Mouse (Mus musculus): ENCODE results near the gene Dgcr8. TPM values are rescaled to one million over a fixed set of nuclear protein-coding genes. Genes with fewer than 3 reads are reported as not detected.

The Dgcr8 gene
- total and polyA plus RNA-seq, 2 experiments, result 8.0 to 8.3 TPM

DNA sequence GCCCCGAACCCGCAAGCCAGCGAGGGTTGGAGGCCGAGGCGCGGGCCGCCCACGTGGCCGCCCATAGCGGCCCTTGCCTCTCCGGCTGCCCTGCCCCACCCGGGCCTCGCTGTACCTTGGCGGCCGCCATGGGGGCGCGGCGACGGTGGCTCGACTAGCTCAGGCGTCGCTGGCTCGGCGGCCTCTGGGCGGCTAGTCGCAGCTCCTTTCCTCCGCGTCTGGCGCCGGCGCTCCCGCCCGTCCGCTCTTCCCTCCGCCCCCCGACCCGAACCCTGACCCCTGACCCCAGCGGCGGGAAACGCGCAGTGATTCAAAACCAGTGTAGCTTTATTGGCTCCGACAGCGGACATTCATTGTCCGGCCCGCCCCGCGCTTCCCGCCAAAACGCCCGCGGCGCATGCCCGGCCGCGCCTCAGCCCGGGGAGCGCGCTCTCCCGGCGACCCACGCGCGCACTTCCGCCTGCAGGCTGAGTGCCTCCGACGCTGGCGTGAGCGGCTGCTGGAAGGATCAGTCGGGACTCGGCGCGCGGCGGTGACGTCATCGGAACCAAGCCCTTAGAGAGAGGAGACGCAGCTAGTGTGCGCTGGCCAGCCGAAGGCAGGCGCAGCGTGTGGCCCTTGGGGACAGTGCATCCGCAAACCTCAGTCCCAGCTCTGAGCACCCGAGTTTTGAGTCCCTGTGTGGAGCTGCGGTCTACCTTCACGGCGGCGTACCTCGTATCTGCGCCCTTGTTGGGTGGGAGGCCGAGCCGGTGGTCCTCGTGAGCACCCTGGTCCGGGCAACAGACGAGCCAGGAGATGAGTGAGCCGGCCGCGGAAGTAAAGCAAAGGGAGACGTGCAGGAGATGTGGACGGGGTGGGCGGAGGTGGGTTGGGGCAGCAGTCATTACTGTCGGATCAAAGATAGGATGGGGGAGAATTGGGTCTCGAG is 40.3 kb downstream of the Dgcr8 start, which contains the start of the genes Trmt2a and Ranbp1:
Trmt2a (plus strand) TSS at position 247 of the 931 bp plus-strand sequence.
Ranbp1 (minus strand) TSS at position 300 of the 931 bp plus-strand sequence.
- WGBS, result under 1% methylated on average over 96 of the region's 102 CpGs

DNA sequence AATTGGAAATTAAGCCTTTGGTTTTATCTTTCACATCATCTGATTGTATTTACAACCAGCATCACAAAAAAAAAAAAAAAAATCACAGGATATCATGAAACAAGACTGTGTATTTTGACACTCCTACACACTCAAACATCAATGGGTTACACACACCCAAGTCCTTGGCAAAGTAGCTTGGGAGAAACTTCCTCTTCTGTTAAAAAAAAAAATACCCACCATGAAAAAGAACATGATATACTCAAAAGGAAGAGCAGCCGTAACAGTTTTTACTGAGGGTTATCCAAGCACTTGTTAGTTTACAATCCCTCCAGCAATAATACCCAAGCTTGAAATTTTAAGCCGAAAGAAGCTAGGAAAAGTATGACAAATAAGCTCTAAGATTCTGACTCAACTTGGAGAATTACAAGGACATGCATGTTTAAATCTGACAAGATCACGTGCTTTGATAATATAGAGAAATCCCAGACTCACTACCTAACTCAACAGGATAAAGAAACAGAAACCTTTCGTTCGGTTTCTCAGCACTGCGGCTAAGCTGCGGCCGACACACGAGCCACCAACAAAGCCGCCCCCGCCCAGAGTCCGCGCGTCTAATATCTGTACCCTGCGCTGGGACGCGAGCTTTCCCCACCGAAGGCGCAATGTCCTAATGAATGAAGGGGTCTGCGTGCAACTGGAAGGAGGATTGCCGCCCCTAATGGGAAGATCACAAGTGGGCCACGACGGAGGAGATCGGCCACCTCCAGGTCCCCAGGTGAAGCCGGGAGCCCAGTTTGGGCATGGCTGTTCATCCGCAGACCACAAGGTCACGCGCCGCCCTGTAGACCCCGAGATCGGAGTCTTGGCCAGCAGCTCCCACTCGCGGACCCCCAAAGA is 41.3 kb downstream of the Dgcr8 start:
- no peaks in the 10 kb centered on the region for H3K27me3 ChIP-seq (ENCODE audit: control insufficient read depth, insufficient read depth, low read length)
- H3K27ac ChIP-seq (replicated peaks; ENCODE audit: insufficient read depth, low read depth, low read length), result peak overlapping the region; percentile 46
- H3K9ac ChIP-seq (ENCODE audit: low read depth, low read length), result peak overlapping the region; percentile 91
- DNase-seq (ENCODE audit: extremely low read depth, low read depth, low spot score), result peak; percentile 9
- peak overlapping the region; percentile 89 for H3K4me3 ChIP-seq (ENCODE audit: insufficient read depth, low read depth, low read length)
- peaks cover 23% of the 10 kb centered on the region for H3K36me3 ChIP-seq (ENCODE audit: control insufficient read depth, insufficient read depth, low read length)
- H3K4me1 ChIP-seq (ENCODE audit: control insufficient read depth, insufficient read depth, low read length), result peaks cover 9% of the 10 kb centered on the region
- H3K79me2 ChIP-seq (ENCODE audit: control insufficient read depth, insufficient read depth, low read length), result peaks cover 10% of the 10 kb centered on the region; the same call in 1 of the 2 replicates
- TF ChIP-seq POLR2A (IDR thresholded peaks at IDR 0.05; ENCODE audit: extremely low read depth, insufficient read depth, low read length), result no peak
- TF ChIP-seq CTCF (IDR thresholded peaks at IDR 0.05; ENCODE audit: low read depth, low read length), result no peak
- WGBS, result 1% methylated on average over 33 of the region's 33 CpGs

More for the DNA sequence above, 40.3 kb downstream of the Dgcr8 start, which contains the start of the genes Trmt2a and Ranbp1:
- TF ChIP-seq POLR2A (IDR thresholded peaks at IDR 0.05; ENCODE audit: extremely low read depth, insufficient read depth, low read length), result peak; percentile 91
- TF ChIP-seq CTCF (IDR thresholded peaks at IDR 0.05; ENCODE audit: low read depth, low read length), result no peak
- Histone ChIP-seq H3K27me3 (ENCODE audit: control insufficient read depth, insufficient read depth, low read length) (no peaks in the 10 kb centered on the region), H3K27ac (replicated peaks; ENCODE audit: insufficient read depth, low read depth, low read length) (peak within 1 kb of the TSS; percentile 46), H3K36me3 (ENCODE audit: control insufficient read depth, insufficient read depth, low read length) (peaks cover 25% of the 10 kb centered on the region), H3K79me2 (ENCODE audit: control insufficient read depth, insufficient read depth, low read length) (peaks cover 10% of the 10 kb centered on the region; the same call in 1 of the 2 replicates), H3K4me3 (ENCODE audit: insufficient read depth, low read depth, low read length) (peak within 1 kb of the TSS; percentile 89), H3K4me1 (ENCODE audit: control insufficient read depth, insufficient read depth, low read length) (peaks cover 9% of the 10 kb centered on the region), H3K9ac (ENCODE audit: low read depth, low read length) (peak within 1 kb of the TSS; percentile 91)
- DNase-seq (ENCODE audit: extremely low read depth, low read depth, low spot score), result peak; percentile 87

DNA sequence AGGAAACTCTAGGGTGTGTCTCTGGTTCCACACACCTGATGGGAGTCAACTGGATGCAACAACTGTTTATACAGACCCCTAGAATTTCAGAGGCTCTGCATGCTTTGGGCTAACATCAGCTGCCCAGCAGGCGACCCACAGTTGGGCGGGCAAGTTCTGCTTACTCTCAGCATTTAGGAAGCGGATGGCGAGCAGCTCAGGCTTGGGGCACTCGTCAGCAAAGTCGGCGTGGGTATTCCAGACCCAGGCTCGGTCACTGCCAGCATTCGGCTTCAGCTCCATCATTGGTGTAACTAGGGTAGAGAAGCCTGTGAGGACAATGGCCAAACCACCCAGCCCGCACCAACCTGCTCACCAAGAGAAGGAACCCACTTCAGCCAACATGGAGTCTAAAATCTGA is 47.5 kb downstream of the Dgcr8 start:
- no peak for TF ChIP-seq CTCF (IDR thresholded peaks at IDR 0.05; ENCODE audit: low read depth, low read length)
- TF ChIP-seq POLR2A (IDR thresholded peaks at IDR 0.05; ENCODE audit: extremely low read depth, insufficient read depth, low read length), result no peak
- no peak for DNase-seq (ENCODE audit: extremely low read depth, low read depth, low spot score)
- no peaks in the 10 kb centered on the region; the same call in 1 of the 2 replicates for H3K79me2 ChIP-seq (ENCODE audit: control insufficient read depth, insufficient read depth, low read length)
- no peaks in the 10 kb centered on the region for H3K27me3 ChIP-seq (ENCODE audit: control insufficient read depth, insufficient read depth, low read length)
- peaks cover 31% of the 10 kb centered on the region for H3K36me3 ChIP-seq (ENCODE audit: control insufficient read depth, insufficient read depth, low read length)
- H3K4me1 ChIP-seq (ENCODE audit: control insufficient read depth, insufficient read depth, low read length), result no peaks in the 10 kb centered on the region
- no peak overlapping the region for H3K4me3 ChIP-seq (ENCODE audit: insufficient read depth, low read depth, low read length)
- no peak overlapping the region for H3K27ac ChIP-seq (replicated peaks; ENCODE audit: insufficient read depth, low read depth, low read length)
- H3K9ac ChIP-seq (ENCODE audit: low read depth, low read length), result no peak overlapping the region
- WGBS, result 95% methylated on average over 10 of the region's 10 CpGs

DNA sequence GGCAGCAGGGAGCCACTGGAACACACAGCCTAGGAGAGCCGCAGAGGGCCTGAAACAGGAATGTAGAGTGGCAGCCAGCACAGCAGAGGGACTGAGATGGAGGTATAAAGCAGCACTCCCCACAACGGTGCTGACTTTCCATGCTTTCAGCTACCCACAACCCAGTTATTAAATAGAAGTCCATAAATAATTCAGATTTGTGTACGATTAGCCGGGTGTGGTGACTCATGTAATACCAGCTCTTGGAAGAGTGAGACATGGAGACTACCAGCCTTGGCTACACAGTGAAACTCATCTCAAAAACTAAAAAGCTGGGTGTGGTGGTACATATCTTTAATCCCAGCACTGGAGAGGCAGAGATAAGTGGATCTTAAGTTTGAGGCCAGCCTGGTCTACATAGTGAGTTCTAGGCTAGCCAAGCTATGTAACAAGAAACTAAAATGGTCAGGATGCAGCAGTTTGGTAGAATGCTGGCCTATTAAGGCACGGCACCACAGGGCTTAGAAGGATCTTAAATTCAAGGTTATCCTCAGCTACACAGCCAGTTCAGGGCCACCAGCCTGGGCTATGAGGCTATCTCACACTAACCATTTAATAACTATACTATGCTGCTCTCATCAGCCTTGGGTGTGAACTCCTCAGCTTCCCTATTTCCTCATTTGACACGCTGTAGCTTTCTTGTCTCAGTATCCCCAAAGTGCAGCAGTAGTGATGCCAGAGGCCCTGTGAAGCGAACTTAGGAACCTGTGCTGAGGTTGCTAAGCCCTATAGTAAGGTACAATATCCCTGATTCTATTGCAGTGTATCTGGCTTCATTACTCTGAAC is 52.2 kb downstream of the Dgcr8 start:
- H3K27me3 ChIP-seq (ENCODE audit: control insufficient read depth, insufficient read depth, low read length), result no peaks in the 10 kb centered on the region
- no peaks in the 10 kb centered on the region for H3K79me2 ChIP-seq (ENCODE audit: control insufficient read depth, insufficient read depth, low read length)
- no peak for TF ChIP-seq CTCF (IDR thresholded peaks at IDR 0.05; ENCODE audit: low read depth, low read length)
- peaks cover 17% of the 10 kb centered on the region for H3K4me1 ChIP-seq (ENCODE audit: control insufficient read depth, insufficient read depth, low read length)
- no peak overlapping the region for H3K9ac ChIP-seq (ENCODE audit: low read depth, low read length)
- peaks cover 9% of the 10 kb centered on the region for H3K36me3 ChIP-seq (ENCODE audit: control insufficient read depth, insufficient read depth, low read length)
- WGBS, result 93% methylated on average over 7 of the region's 7 CpGs
- H3K27ac ChIP-seq (replicated peaks; ENCODE audit: insufficient read depth, low read depth, low read length), result no peak overlapping the region
- DNase-seq (ENCODE audit: extremely low read depth, low read depth, low spot score), result no peak
- no peak overlapping the region for H3K4me3 ChIP-seq (ENCODE audit: insufficient read depth, low read depth, low read length)

Data from liver, adult 2 months (tissue).